Mouse (Mus musculus) thymus, adult 2 months (tissue): Measurements from ENCODE around the gene Zfp622.

ENCODE experiments used
- CTCF ChIP-seq: fragments of 200-500 bp; IDR thresholded peaks from 2 replicates; pipeline ENCODE4 v1.5.1; 2012; ENCODE audit warnings: mild to moderate bottlenecking, control low read depth, low read length, moderate library complexity, borderline replicate concordance; ENCODE audit not compliant: control insufficient read depth, poor library complexity, insufficient read depth; ENCODE audit errors: extremely low read depth
- POLR2A ChIP-seq: fragments of 200-500 bp; IDR thresholded peaks from 2 replicates; pipeline ENCODE4 v1.6.1; 2012; ENCODE audit warnings: mild to moderate bottlenecking, low read length, control low read depth, moderate library complexity; ENCODE audit not compliant: control insufficient read depth, poor library complexity, insufficient read depth; ENCODE audit errors: extremely low read depth

- TF ChIP-seq POLR2A (no peak), CTCF (no peak)
Measured at GRCm38 (mm10) chr15:25940397-25941377, 43.5 kb upstream of the Zfp622 start.
